Mouse (Mus musculus) cortical plate, adult 2 months (tissue): ENCODE measurements around the gene Cds1. TPM values are rescaled to one million over a fixed set of nuclear protein-coding genes. Genes with fewer than 3 reads are reported as not detected.

Experiments
- H3K27ac ChIP-seq: fragments of 200-500 bp; 2 replicates; pipeline ENCODE4 v1.5.1; 2012; ENCODE audit warnings: low read length, control low read depth, inconsistent platforms; ENCODE audit not compliant: insufficient read depth
- H3K4me1 ChIP-seq: fragments of 200-500 bp; 2 replicates; pipeline ENCODE4 v1.6.1; 2011; ENCODE audit warnings: low read length; ENCODE audit not compliant: control insufficient read depth, insufficient read depth
- H3K4me3 ChIP-seq: fragments of 200-500 bp; 2 replicates; pipeline ENCODE4 v1.5.1; 2011; ENCODE audit warnings: mild to moderate bottlenecking, low read length, control low read depth; ENCODE audit not compliant: insufficient read depth
- CTCF ChIP-seq: fragments of 200-500 bp; IDR thresholded peaks from 2 replicates; pipeline ENCODE4 v1.5.1; 2011; ENCODE audit warnings: mild to moderate bottlenecking, control low read depth, low read length; ENCODE audit not compliant: insufficient read depth; ENCODE audit errors: extremely low read depth
- POLR2A ChIP-seq: fragments of 200-500 bp; IDR thresholded peaks from 2 replicates; pipeline ENCODE4 v1.6.1; 2011; ENCODE audit warnings: mild to moderate bottlenecking, low read length, control low read depth; ENCODE audit not compliant: insufficient read depth; ENCODE audit errors: extremely low read depth
- polyA plus RNA-seq: library from polyadenylated mRNA; depleted of rRNA; stranded (reverse); fragments of >200 nt; gene quantifications from 2 replicates; pipeline ENCODE4 v1.2.3, GENCODE M21; 2012

The Cds1 gene
- polyA plus RNA-seq, 1 experiment, result 74.6 TPM

- no peak for TF ChIP-seq POLR2A
- no peak for TF ChIP-seq CTCF
- Histone ChIP-seq H3K4me1 (peaks cover 2% of the 10 kb centered on the region; the same call in 1 of the 2 replicates), H3K4me3 (no peak overlapping the region), H3K27ac (no peak overlapping the region)
These were observed 22.9 kb upstream of the Cds1 start for GRCm38 (mm10) chr5:101742014-101742413.

GRCm38 (mm10) chr5:101742425-101742824, 22.5 kb upstream of the Cds1 start:
- no peak overlapping the region for H3K27ac ChIP-seq
- H3K4me3 ChIP-seq, result no peak overlapping the region
- no peak for TF ChIP-seq POLR2A
- TF ChIP-seq CTCF, result no peak

GRCm38 (mm10) chr5:101744886-101745285, 20.0 kb upstream of the Cds1 start:
- TF ChIP-seq CTCF (no peak), POLR2A (no peak)

More at GRCm38 (mm10) chr5:101742425-101742824, 22.5 kb upstream of the Cds1 start:
- H3K4me1 ChIP-seq, result peaks cover 2% of the 10 kb centered on the region; the same call in 1 of the 2 replicates

GRCm38 (mm10) chr5:101753680-101754079, 11.2 kb upstream of the Cds1 start:
- TF ChIP-seq CTCF (no peak), POLR2A (no peak)
- H3K4me3 ChIP-seq, result no peak overlapping the region
- H3K4me1 ChIP-seq, result no peaks in the 10 kb centered on the region
- no peak overlapping the region for H3K27ac ChIP-seq

More at GRCm38 (mm10) chr5:101744886-101745285, 20.0 kb upstream of the Cds1 start:
- Histone ChIP-seq H3K4me1 (no peaks in the 10 kb centered on the region), H3K4me3 (no peak overlapping the region), H3K27ac (no peak overlapping the region)

- no peak overlapping the region for H3K4me3 ChIP-seq
- H3K4me1 ChIP-seq, result no peaks in the 10 kb centered on the region
- TF ChIP-seq POLR2A (no peak), CTCF (no peak)
- no peak overlapping the region for H3K27ac ChIP-seq
These were observed 7.3 kb upstream of the Cds1 start for GRCm38 (mm10) chr5:101757669-101758068.

GRCm38 (mm10) chr5:101761685-101762084, 3.2 kb upstream of the Cds1 start:
- TF ChIP-seq CTCF, result no peak
- TF ChIP-seq POLR2A, result no peak
- Histone ChIP-seq H3K4me1 (peaks cover 3% of the 10 kb centered on the region; the same call in 1 of the 2 replicates), H3K4me3 (no peak overlapping the region), H3K27ac (no peak overlapping the region)

- Histone ChIP-seq H3K4me1 (peaks cover 3% of the 10 kb centered on the region; the same call in 1 of the 2 replicates), H3K27ac (no peak overlapping the region), H3K4me3 (no peak overlapping the region)
- TF ChIP-seq CTCF, result no peak
- no peak for TF ChIP-seq POLR2A
These were observed 1.4 kb upstream of the Cds1 start for GRCm38 (mm10) chr5:101763571-101763970.

- H3K27ac ChIP-seq, result peak overlapping the region; percentile 61; the same call in 1 of the 2 replicates
- TF ChIP-seq POLR2A (no peak), CTCF (no peak)
- peak overlapping the region; percentile 79 for H3K4me3 ChIP-seq
- peaks cover 3% of the 10 kb centered on the region; the same call in 1 of the 2 replicates for H3K4me1 ChIP-seq
These were observed 516 bp downstream of the Cds1 start for GRCm38 (mm10) chr5:101765390-101765901.

GRCm38 (mm10) chr5:101766248-101766647, 1.3 kb downstream of the Cds1 start:
- no peak for TF ChIP-seq CTCF
- no peak for TF ChIP-seq POLR2A
- H3K4me3 ChIP-seq, result peak overlapping the region; percentile 79

GRCm38 (mm10) chr5:101767086-101767485, 2.2 kb downstream of the Cds1 start:
- Histone ChIP-seq H3K4me3 (peak overlapping the region; percentile 79; the same call in 1 of the 2 replicates), H3K4me1 (peaks cover 3% of the 10 kb centered on the region; the same call in 1 of the 2 replicates), H3K27ac (no peak overlapping the region)
- TF ChIP-seq CTCF (no peak), POLR2A (no peak)

More at GRCm38 (mm10) chr5:101766248-101766647, 1.3 kb downstream of the Cds1 start:
- Histone ChIP-seq H3K4me1 (peaks cover 3% of the 10 kb centered on the region; the same call in 1 of the 2 replicates), H3K27ac (no peak overlapping the region)
